Mouse (Mus musculus) midbrain, embryonic 14.5 days (tissue): ENCODE measurements around the gene Dlgap4. TPM values are rescaled to one million over a fixed set of nuclear protein-coding genes. Genes with fewer than 3 reads are reported as not detected.

ENCODE experiments used
- ATAC-seq: fragments of 200-750 bp; cut with Nextera tagmentation; 2 replicates; pipeline ENCODE4 v1.8.0; 2017; ENCODE audit warnings: moderate number of reproducible peaks, moderate library complexity; ENCODE audit not compliant: low FRiP score, low TSS enrichment
- DNase-seq: peaks from one replicate; pipeline ENCODE4 v3.0.0-alpha.2; 2015
- H3K27ac ChIP-seq: fragments of 300-500 bp; sonication (generic); replicated peaks from 2 replicates; pipeline ENCODE4 v1.5.1; 2014; ENCODE audit warnings: mild to moderate bottlenecking, low read depth, low read length, moderate library complexity
- H3K27me3 ChIP-seq: fragments of 300-500 bp; sonication (generic); 2 replicates; pipeline ENCODE4 v1.6.1; 2014; ENCODE audit warnings: low read length, control low read depth, mixed read lengths; ENCODE audit not compliant: control insufficient read depth, insufficient read depth
- H3K36me3 ChIP-seq: fragments of 300-500 bp; sonication (generic); 2 replicates; pipeline ENCODE4 v1.6.1; 2014; ENCODE audit warnings: low read length, control low read depth; ENCODE audit not compliant: control insufficient read depth, insufficient read depth
- H3K4me1 ChIP-seq: fragments of 300-500 bp; sonication (generic); 2 replicates; pipeline ENCODE4 v1.6.1; 2014; ENCODE audit warnings: mild to moderate bottlenecking, antibody characterized with exemption, low read length, control low read depth; ENCODE audit not compliant: control insufficient read depth, insufficient read depth
- H3K4me2 ChIP-seq: fragments of 300-500 bp; sonication (generic); 2 replicates; pipeline ENCODE4 v1.6.1; 2014; ENCODE audit warnings: mild to moderate bottlenecking, low read length, moderate library complexity
- H3K4me3 ChIP-seq: fragments of 300-500 bp; sonication (generic); replicated peaks from 2 replicates; pipeline ENCODE4 v1.5.1; 2014; ENCODE audit warnings: low read depth, low read length
- H3K9ac ChIP-seq: fragments of 300-500 bp; sonication (generic); replicated peaks from 2 replicates; pipeline ENCODE4 v1.6.1; 2014; ENCODE audit warnings: mild to moderate bottlenecking, low read length, moderate library complexity
- H3K9me3 ChIP-seq: fragments of 300-500 bp; sonication (generic); 2 replicates; pipeline ENCODE4 v1.6.1; 2016; ENCODE audit warnings: low read length, control low read depth, mixed read lengths; ENCODE audit not compliant: control insufficient read depth
- WGBS: fragments of 180-500 bp; shearing (Covaris S2); extraction: QIAGEN DNeasy Blood & Tissue Kit; methylation state at CpG from one replicate; pipeline ENCODE4 v1.1.7; 2014; 5-methylcytosine and 5-hydroxymethylcytosine counted together
- polyA plus RNA-seq: library from polyadenylated mRNA; unstranded; fragments of >200 nt; fragmentation: Nextera tagmentation; extraction: Ambion mirVana; gene quantifications from 2 replicates; pipeline ENCODE4 v1.2.1, GENCODE M21; 2014

Dlgap4 gene
- polyA plus RNA-seq, 1 experiment from 2014 or later = 272 TPM

DNA sequence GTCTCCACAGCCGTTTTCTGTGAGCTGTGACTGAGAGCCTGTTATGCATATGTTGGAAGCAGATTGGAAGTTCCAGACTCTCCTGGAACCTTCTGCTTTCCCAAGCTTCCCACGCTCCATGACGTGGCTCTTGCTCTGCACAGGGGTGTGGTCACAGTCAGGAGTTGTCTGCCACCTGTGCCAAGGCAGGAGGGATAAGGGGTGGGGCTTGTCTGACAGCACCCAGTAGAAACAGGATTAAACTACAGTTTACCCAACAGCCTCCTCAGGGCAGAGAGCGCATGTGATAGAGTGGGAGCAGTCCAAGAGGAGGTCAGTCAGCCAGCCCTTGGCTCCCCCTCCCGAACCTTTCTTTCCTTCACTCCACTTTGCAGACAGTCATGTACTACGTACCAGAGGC, 118.6 kb downstream of the Dlgap4 start:
- Histone ChIP-seq H3K27ac (no peak overlapping the region), H3K9ac (no peak overlapping the region), H3K27me3 (no peaks in the 10 kb centered on the region), H3K9me3 (no peaks in the 10 kb centered on the region), H3K4me2 (no peak overlapping the region), H3K4me3 (no peak overlapping the region), H3K36me3 (peaks cover 18% of the 10 kb centered on the region; the same call in 1 of the 2 replicates), H3K4me1 (peaks cover 6% of the 10 kb centered on the region; the same call in 1 of the 2 replicates)
- DNase-seq = no peak
- WGBS = 76% methylated on average over 6 of the region's 6 CpGs
- ATAC-seq = no peak

DNA sequence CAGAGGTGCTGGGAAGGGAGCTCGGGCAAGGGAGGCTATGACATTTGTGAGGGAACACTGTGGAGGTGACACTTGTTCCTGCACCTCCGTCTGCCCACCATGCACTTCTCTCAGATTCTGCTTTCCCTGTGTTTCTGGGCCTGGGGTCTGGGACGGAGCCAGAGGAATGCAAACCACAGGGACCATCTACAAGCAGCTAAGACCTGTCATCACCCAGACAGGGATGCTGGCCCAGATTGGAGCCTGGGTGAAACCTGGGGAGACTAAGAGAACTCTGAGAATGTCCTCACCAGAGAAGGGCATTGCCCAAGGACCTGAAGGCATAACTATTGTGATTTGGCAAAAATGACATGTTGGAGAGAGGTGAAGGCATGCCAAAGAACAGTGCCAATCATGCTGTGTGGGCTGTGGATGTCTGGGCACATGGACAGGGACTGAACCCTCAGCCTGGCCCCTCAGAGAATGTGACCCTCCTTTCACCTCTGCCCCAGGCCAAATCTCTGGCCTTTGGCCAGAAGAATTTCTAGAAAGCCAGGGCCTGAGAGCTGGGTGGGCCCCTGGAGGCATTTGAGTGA, 122.3 kb downstream of the Dlgap4 start:
- Histone ChIP-seq H3K27me3 (no peaks in the 10 kb centered on the region), H3K9ac (no peak overlapping the region), H3K4me3 (no peak overlapping the region), H3K27ac (no peak overlapping the region), H3K36me3 (peaks cover 19% of the 10 kb centered on the region; the same call in 1 of the 2 replicates), H3K9me3 (no peaks in the 10 kb centered on the region), H3K4me2 (no peak overlapping the region), H3K4me1 (0 out of 2 replicates have a peak, but pooled peaks cover 5% of the 10 kb centered on the region)
- ATAC-seq = no peak
- no peak for DNase-seq
- 85% methylated on average over 3 of the region's 3 CpGs for WGBS

DNA sequence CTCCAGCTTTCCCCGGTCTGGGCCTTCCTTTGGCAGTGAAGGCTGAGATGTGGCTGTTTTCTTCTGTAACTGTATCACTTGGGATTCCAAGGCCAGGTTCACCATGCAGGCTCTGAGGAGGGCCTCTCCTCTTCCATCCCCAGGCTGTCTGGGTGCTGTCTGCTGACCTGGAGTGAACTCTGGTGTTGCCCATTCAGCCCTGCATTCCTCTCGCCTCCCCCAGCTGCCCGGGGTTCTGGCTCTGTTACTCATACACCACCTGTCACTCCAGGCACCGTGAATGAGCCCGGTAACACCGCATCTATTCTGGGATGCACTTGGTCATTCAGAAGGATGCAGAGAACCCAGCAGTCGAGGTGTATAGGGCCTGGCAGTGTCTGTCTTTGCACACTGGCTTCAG, 123.3 kb downstream of the Dlgap4 start:
- Histone ChIP-seq H3K9ac (no peak overlapping the region), H3K4me2 (no peak overlapping the region), H3K36me3 (peaks cover 19% of the 10 kb centered on the region; the same call in 1 of the 2 replicates), H3K4me1 (0 out of 2 replicates have a peak, but pooled peaks cover 5% of the 10 kb centered on the region), H3K9me3 (no peaks in the 10 kb centered on the region), H3K27ac (no peak overlapping the region), H3K27me3 (no peaks in the 10 kb centered on the region), H3K4me3 (no peak overlapping the region)
- ATAC-seq = no peak
- DNase-seq = no peak
- WGBS = 56% methylated on average over 7 of the region's 7 CpGs

DNA sequence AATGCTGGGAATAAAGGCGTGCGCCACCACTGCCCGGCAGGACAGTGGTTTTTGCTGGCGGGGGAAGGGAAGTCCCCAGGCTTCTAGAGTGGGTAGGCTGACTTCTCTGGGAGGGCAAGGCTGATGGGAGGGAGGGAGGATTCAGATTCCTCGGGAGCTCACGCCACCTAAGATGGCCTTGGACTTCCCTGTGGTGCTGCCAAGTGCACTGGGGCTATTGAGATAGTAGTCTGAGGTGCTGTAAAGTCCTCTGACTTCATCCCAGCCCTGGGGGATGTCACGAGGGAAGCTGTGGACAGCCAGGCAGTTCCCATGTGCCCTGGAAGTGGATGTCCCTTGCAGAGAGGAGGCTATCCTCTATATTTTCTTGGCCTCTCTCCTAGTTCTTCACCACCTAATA, 124.5 kb downstream of the Dlgap4 start:
- 75% methylated on average over 7 of the region's 7 CpGs for WGBS
- Histone ChIP-seq H3K9me3 (no peaks in the 10 kb centered on the region), H3K4me2 (no peak overlapping the region), H3K27me3 (no peaks in the 10 kb centered on the region), H3K36me3 (peaks cover 19% of the 10 kb centered on the region; the same call in 1 of the 2 replicates), H3K4me1 (0 out of 2 replicates have a peak, but pooled peaks cover 5% of the 10 kb centered on the region), H3K27ac (no peak overlapping the region), H3K9ac (no peak overlapping the region), H3K4me3 (no peak overlapping the region)
- ATAC-seq (no peak), DNase-seq (no peak)

DNA sequence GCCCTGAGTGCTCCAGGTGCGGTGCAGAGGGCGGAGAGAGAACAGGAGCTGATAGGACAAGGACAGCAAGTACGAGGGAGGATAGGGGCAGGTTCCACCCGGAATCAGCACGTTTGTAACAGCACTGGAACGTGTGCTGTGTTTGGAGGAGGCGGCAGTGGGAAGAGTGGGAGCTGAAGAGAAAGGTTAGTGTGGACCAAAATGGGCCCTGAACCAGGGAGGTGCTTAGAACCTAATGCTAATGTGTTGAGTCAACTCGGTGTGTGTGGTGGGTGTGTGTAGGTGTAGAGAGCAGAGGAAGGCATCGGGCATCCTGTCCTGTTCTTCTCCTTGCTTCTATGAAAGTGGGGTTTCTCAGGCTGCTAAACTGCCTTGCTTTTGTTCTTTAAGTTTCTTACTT, 127.8 kb downstream of the Dlgap4 start:
- Histone ChIP-seq H3K4me1 (no peaks in the 10 kb centered on the region), H3K4me3 (no peak overlapping the region), H3K27ac (0 out of 2 replicates have a peak overlapping the region, but pooled peaks have one; percentile 5), H3K4me2 (no peak overlapping the region), H3K36me3 (peaks cover 20% of the 10 kb centered on the region), H3K9ac (no peak overlapping the region), H3K9me3 (no peaks in the 10 kb centered on the region), H3K27me3 (no peaks in the 10 kb centered on the region)
- ATAC-seq (no peak), DNase-seq (no peak)
- 89% methylated on average over 9 of the region's 9 CpGs for WGBS

DNA sequence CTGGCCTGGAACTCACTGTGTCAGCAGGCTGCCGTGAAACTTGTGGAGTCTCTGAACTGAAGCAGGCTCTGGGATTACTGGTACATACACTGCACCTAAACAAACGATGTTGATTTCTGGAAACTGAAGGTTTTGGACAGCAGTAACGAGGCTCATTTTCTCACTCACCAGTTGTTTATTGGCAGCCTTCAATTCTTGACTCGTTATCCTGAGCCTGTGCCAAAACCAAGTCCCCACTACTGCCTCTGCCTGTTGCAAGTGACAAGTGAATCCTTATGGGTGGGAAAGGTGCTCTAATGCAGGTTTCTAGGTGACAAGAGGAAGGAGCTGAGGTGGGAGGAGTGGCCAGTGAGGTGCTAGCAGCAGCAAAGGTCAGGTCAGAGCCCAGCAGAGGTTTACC, 128.5 kb downstream of the Dlgap4 start:
- peaks cover 25% of the 10 kb centered on the region for H3K36me3 ChIP-seq
- no peak for ATAC-seq
- no peak overlapping the region for H3K9ac ChIP-seq
- no peaks in the 10 kb centered on the region for H3K9me3 ChIP-seq
- H3K4me1 ChIP-seq = no peaks in the 10 kb centered on the region
- no peak overlapping the region for H3K4me2 ChIP-seq
- H3K27ac ChIP-seq = 0 out of 2 replicates have a peak overlapping the region, but pooled peaks have one; percentile 4
- H3K27me3 ChIP-seq = no peaks in the 10 kb centered on the region
- DNase-seq = no peak
- 57% methylated on average over 4 of the region's 4 CpGs for WGBS
- no peak overlapping the region for H3K4me3 ChIP-seq

DNA sequence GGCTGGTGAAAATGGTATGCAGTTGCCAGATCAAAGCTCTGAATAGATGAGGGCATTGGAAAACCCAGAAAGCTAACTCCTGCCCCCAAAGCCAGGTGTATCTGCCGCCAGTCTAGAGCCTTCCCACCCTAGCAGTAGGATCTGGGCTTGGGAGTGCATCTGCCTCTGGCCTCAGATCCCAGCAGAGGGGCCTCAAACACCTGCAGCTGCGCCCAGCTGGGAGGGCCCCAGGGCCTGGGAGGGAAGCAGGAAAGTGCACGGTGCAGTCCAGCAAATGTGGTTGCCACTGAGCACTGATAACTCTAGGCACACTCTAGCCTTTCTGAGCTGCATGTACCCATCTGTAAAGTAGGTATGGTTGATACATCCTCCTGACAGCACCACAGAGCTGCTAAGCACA, 129.7 kb downstream of the Dlgap4 start:
- no peak overlapping the region for H3K9ac ChIP-seq
- ATAC-seq (no peak), DNase-seq (no peak)
- no peak overlapping the region for H3K4me3 ChIP-seq
- H3K9me3 ChIP-seq = no peaks in the 10 kb centered on the region
- peaks cover 38% of the 10 kb centered on the region for H3K36me3 ChIP-seq
- H3K4me2 ChIP-seq = no peak overlapping the region
- H3K27ac ChIP-seq = no peak overlapping the region
- 76% methylated on average over 3 of the region's 3 CpGs for WGBS
- no peaks in the 10 kb centered on the region for H3K27me3 ChIP-seq
- no peaks in the 10 kb centered on the region for H3K4me1 ChIP-seq

DNA sequence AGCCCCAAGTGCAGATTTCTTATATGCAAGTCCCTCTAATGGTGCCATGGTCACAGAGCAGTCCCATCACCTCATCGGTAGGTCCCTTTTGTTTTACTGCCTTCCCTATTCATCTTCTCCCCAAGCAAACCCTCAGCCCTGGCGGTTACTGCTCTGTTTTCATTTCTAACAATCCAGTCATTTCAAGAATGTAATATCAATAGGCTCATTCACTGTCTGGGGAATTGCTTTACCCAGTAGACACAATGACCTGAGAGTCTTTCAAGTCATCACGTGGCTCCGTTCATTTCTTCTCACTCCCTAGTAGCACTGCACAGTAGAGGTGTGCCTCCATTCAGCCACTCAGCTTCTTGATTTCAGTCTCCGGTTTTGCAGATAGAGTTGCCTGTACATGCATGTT, 130.9 kb downstream of the Dlgap4 start:
- WGBS = 80% methylated on average over 5 of the region's 5 CpGs

DNA sequence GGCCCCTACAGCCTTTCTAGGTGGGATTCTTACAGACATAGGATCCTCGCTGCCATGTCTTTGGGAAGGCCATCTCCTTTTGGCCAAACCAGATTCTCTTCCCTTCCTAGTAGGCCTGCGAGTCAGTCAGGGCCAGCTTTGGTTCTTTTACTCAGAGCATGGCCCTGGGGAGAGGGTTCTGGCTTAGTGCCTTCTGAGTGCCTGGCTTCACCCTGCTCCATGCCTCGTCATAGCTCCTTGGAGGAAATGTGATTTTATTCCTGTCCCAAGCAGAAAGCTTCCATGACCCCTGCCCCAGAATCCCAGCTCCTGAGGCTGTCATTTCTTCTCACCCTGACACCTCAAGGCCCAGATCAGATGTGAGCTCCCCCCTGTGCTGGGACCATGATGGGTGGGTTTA, 133.8 kb downstream of the Dlgap4 start:
- DNase-seq = no peak
- Histone ChIP-seq H3K9ac (no peak overlapping the region), H3K4me2 (no peak overlapping the region), H3K27ac (no peak overlapping the region), H3K4me1 (no peaks in the 10 kb centered on the region), H3K36me3 (peaks cover 69% of the 10 kb centered on the region), H3K9me3 (no peaks in the 10 kb centered on the region), H3K4me3 (no peak overlapping the region), H3K27me3 (no peaks in the 10 kb centered on the region)
- WGBS = 93% methylated on average over 3 of the region's 3 CpGs
- ATAC-seq = no peak

More for the DNA sequence above, 130.9 kb downstream of the Dlgap4 start:
- Histone ChIP-seq H3K4me2 (no peak overlapping the region), H3K4me3 (no peak overlapping the region), H3K36me3 (peaks cover 47% of the 10 kb centered on the region), H3K9me3 (no peaks in the 10 kb centered on the region), H3K27me3 (no peaks in the 10 kb centered on the region), H3K4me1 (no peaks in the 10 kb centered on the region), H3K9ac (no peak overlapping the region), H3K27ac (no peak overlapping the region)
- DNase-seq (no peak), ATAC-seq (no peak)
